Mouse (Mus musculus) bone marrow, adult 2 months (tissue): ENCODE data around the gene Ccnt2. TPM values are rescaled to one million over a fixed set of nuclear protein-coding genes. Genes with fewer than 3 reads are reported as not detected.
"Not testable (repeated sequence)": the region's sequence is repeated elsewhere in the genome, so short reads cannot be mapped to it uniquely, and the experiment has no call there.

Experiments
- H3K27ac ChIP-seq: fragments of 200-500 bp; 2 replicates; pipeline ENCODE4 v1.5.1; 2012; ENCODE audit warnings: low read depth, mild to moderate bottlenecking, control low read depth, inconsistent platforms, low read length; ENCODE audit not compliant: control insufficient read depth, poor library complexity, insufficient read depth
- H3K4me1 ChIP-seq: fragments of 200-500 bp; 2 replicates; pipeline ENCODE4 v1.6.1; 2011; ENCODE audit warnings: low read length; ENCODE audit not compliant: control insufficient read depth, insufficient read depth
- H3K4me3 ChIP-seq: fragments of 200-500 bp; replicated peaks from 2 replicates; pipeline ENCODE3; 2011; ENCODE audit warnings: mild to moderate bottlenecking, low read depth, low read length, control low read depth; ENCODE audit not compliant: control insufficient read depth
- CTCF ChIP-seq: fragments of 200-500 bp; IDR thresholded peaks from 2 replicates; pipeline ENCODE4 v1.5.1; 2011; ENCODE audit warnings: low read length, control low read depth; ENCODE audit not compliant: control insufficient read depth, insufficient read depth
- POLR2A ChIP-seq: fragments of 200-500 bp; IDR thresholded peaks from 2 replicates; pipeline ENCODE4 v1.6.1; 2011; ENCODE audit warnings: low read depth, mild to moderate bottlenecking, control low read depth, low read length, borderline replicate concordance; ENCODE audit not compliant: control insufficient read depth
- WGBS: fragments of 180-500 bp; shearing (Covaris S2); methylation state at CpG from one replicate; pipeline ENCODE4 v1.1.7; 2018; 5-methylcytosine and 5-hydroxymethylcytosine counted together
- polyA plus RNA-seq: library from polyadenylated mRNA; stranded (reverse); fragments of >200 nt; gene quantifications from 2 replicates; pipeline ENCODE4 v1.2.4, GENCODE M21; 2011; ENCODE audit warnings: low replicate concordance; ENCODE audit not compliant: missing spikeins, insufficient read depth, insufficient read length

Ccnt2 gene
- polyA plus RNA-seq, 1 experiment, result 23.9 TPM

DNA sequence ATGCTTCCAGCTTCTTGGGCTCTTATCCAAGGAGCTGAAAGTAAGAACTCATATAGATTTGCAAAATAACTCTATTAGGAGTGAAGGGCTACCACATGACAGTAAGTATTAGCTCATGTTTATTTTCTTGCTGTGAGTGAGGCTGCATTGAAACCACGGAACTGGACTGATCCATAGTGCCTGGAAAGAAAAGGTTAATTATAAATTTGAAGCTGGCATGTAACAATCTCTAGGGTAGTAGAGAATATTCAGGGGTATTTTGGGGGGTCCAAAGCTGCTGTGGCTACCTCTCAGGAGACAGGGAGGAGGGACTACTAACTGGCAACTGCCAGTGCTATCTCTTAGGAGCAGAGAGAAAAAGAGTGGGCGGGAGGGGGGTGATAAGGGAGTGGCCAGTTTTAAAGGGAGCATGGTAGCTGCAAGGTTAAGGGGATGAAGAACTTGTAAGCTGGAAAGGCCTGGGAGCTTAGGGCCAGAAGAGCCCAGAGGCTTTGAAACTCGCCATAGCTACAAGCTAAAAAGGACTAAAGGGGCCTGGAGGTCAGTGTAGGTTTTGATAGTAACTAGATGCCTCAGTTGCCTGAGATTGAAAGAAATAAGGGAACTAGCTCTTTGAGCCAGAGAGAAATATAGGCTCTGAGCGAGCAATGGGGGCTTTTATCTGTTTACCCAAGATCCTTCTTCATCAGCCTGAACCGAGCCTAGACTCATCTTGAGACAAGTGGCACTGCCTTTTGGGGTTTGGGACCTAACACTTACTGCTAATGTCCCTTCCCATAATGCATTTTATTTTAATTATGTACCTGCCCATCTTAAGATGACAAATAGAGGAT, 17.4 kb upstream of the Ccnt2 start:
- Histone ChIP-seq H3K27ac (peak overlapping the region; percentile 68; the same call in 1 of the 2 replicates), H3K4me1 (no peaks in the 10 kb centered on the region), H3K4me3 (no peak overlapping the region)
- WGBS, result 60% methylated on average over 5 of the region's 5 CpGs
- TF ChIP-seq CTCF, result no peak
- TF ChIP-seq POLR2A, result no peak

DNA sequence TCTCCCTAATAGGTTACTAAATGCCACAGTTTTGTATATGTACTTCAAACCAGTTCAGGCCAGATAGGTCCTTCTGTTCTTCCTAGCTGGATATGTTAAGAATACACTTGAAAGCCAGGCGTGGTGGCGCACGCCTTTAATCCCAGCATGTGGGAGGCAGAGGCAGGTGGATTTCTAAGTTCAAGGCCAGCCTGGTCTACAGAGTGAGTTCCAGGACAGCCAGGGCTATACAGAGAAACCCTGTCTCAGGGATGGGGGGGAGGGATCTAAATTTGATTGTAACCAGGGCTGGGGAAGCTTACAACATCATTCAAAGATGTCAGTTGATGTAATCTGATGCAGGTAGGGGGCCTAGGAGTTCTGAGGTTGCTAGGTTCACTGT, 16.8 kb upstream of the Ccnt2 start:
- not testable (repeated sequence) for H3K4me3 ChIP-seq, H3K4me1 ChIP-seq
- peak overlapping the region; percentile 74; the same call in 1 of the 2 replicates for H3K27ac ChIP-seq
- 84% methylated on average over 3 of the region's 3 CpGs for WGBS

DNA sequence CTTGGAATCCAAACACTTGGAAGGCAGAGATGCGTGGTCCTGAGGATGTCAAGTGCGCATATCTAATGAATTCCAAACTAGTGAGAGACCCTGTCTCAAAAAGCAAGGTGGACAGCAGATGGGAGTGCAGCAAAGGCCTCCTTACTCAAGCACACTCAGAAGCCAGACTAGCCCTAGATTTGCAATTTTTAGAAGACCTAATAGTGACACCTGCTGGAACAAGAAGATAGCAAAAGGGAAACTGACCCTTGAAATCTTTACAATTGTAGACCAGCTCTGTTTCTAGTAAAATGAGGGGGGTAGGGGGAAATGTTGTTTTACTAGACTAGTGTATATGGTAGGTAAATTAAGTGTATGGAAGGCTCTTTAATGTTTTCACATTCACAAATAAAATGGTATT, 8.5 kb upstream of the Ccnt2 start:
- 75% methylated on average over 2 of the region's 2 CpGs for WGBS

DNA sequence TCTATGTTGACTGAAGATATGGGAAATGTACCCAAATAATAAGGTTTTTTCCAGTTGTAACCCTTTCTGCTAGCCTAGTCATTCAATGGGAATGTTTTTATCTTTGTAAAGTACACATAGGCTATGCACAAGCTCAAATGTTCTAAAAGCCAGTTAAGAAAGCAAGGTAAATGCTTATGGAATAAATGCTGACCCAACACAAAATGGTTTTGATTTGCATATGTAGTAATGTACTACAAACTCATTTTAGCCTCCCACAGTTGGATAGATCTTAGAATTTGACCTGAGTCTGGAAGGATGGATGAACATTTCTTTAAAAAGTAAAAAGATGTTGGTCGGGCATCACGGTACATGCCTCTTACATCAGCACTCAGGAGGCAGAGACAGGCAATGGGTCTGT, 7.2 kb upstream of the Ccnt2 start:
- no peaks in the 10 kb centered on the region for H3K4me1 ChIP-seq
- H3K27ac ChIP-seq, result no peak overlapping the region
- no peak overlapping the region for H3K4me3 ChIP-seq
- 78% methylated on average over 2 of the region's 2 CpGs for WGBS
- TF ChIP-seq CTCF, result no peak
- no peak for TF ChIP-seq POLR2A

More for the DNA sequence above, 8.5 kb upstream of the Ccnt2 start:
- no peak overlapping the region for H3K27ac ChIP-seq
- H3K4me3 ChIP-seq, result no peak overlapping the region
- H3K4me1 ChIP-seq, result no peaks in the 10 kb centered on the region
- TF ChIP-seq CTCF (no peak), POLR2A (no peak)

DNA sequence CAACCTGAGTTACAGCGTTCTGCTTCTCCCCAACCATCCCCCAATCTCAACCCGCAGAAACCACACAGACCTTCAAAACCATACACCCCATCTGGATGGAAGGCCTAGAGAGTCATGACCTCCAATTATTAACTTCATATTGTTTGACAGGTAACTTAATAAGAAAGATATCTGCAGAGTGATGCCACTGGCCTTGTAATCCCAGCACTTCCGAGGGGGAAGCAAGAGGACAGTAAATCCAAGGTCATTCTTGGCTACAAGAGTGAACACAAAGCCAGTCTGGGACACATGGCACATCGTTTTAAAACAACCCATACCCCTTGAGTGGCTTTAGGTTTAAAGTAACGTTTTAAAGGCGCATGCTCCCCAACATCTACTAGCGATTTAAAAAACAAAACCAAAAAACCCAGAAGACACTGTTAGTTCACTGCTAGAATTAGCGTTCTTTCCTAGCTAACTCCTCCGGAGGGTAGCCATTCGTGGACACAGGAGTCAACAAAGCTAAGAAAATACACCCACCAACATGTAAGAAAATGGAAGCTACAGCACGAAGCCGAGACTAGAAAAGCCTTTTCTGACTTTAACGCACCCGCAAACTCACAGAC, 664 bp upstream of the Ccnt2 start:
- TF ChIP-seq CTCF (no peak), POLR2A (0 out of 2 replicates have a peak, but pooled peaks have one; percentile 5)
- peak overlapping the region; percentile 40 for H3K27ac ChIP-seq
- peak overlapping the region; percentile 39 for H3K4me3 ChIP-seq
- 0% methylated on average over 14 of the region's 14 CpGs for WGBS
- H3K4me1 ChIP-seq, result peaks cover 2% of the 10 kb centered on the region; the same call in 1 of the 2 replicates

DNA sequence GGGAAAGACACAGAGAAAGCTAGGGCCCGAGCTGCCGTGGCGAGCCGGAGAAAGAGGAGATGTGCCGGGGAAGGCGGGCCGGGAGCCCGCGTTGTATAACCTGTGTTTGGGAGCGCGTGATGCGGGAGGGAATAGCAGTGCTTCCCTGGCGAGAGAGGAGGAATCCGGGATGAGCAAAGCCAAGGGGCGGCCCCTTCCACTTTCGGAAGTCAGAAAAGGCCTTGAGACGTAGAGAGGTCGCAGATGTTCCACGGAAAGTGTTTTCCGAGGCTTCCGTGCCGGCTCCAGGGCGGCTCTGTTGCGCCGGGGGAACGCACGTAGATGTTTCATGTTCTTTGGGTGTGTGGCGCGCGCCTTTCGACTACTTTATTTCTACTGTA, 527 bp downstream of the Ccnt2 start:
- H3K4me1 ChIP-seq, result peaks cover 2% of the 10 kb centered on the region; the same call in 1 of the 2 replicates
- WGBS, result under 1% methylated on average over 31 of the region's 31 CpGs
- no peak for TF ChIP-seq POLR2A
- no peak for TF ChIP-seq CTCF
- peak overlapping the region; percentile 95 for H3K4me3 ChIP-seq
- peak overlapping the region; percentile 94 for H3K27ac ChIP-seq

DNA sequence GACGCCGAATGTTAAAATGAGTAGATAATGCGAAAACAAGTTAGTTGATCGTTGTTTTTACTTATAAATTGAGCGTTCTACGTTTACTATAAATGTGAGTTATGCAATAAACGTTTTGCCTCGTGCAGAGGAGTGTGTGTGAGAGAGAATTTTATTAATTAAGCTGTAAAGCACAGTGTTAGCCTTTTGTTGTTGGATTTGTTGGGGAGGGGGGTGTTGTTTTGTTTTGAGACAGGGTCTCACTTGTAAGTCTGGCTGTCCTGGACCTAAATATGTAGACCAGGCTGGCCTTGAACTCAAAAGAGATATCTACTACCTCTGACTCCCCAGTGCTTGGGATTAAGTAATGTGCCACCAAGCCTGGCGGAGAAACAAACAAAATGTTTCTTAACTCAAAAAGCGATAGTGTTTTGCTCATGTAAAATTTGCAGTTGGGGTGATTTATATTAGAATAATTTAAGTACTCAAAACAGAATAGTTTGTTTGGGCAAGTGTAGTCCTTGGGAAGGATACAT, 1.3 kb downstream of the Ccnt2 start:
- Histone ChIP-seq H3K27ac (no peak overlapping the region), H3K4me3 (peak overlapping the region; percentile 95), H3K4me1 (peaks cover 2% of the 10 kb centered on the region; the same call in 1 of the 2 replicates)
- WGBS, result 10% methylated on average over 10 of the region's 10 CpGs
- TF ChIP-seq CTCF (no peak), POLR2A (no peak)

DNA sequence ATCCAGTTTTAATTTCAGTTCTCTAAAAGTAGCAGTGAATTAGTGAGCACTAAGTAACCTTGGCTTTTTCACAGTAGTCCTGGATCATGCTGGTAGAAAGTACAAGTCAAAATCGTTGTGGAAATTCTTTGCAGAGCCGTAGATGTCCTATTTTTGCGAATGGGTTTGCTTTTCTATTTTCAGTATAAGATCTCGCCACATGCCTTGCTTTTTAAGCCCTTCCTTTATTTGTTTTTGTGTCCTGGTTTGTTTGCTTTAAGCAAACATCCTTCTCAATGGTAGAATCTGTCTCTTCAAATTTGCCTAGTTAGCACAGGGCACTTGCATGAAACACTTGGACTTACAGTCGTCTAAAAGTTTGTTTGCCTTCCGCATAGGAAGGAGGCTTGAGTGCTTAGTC, 2.3 kb downstream of the Ccnt2 start:
- TF ChIP-seq CTCF (no peak), POLR2A (no peak)
- WGBS, result 54% methylated on average over 6 of the region's 6 CpGs
- Histone ChIP-seq H3K4me1 (peaks cover 3% of the 10 kb centered on the region; the same call in 1 of the 2 replicates), H3K4me3 (no peak overlapping the region), H3K27ac (no peak overlapping the region)

DNA sequence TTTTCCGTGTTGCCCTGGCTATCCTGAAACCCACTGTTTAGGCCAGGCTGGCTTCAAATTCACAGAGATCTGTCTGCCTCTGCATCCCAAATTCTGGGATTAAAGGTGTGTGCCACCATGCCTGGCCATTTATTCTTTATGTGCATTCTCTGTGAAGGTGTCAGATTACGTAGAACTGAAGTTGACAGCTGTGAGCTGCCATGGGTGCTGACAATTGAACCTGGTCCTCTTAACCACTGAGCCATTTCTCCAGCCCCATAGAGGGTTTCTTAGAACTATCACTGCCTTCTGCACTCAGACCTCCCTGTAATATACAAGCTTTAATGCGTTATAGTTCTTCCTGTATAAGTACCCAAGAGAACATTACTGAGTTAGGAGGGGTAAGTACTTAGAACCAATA, 4.6 kb downstream of the Ccnt2 start:
- Histone ChIP-seq H3K4me3 (no peak overlapping the region), H3K4me1 (peaks cover 1% of the 10 kb centered on the region; the same call in 1 of the 2 replicates), H3K27ac (no peak overlapping the region)
- no peak for TF ChIP-seq CTCF
- no peak for TF ChIP-seq POLR2A
- WGBS, result 87% methylated on average over 3 of the region's 3 CpGs
